Comparison of ENCODE assay signal across 8 mouse cellular contexts in the genomic region with DNA sequence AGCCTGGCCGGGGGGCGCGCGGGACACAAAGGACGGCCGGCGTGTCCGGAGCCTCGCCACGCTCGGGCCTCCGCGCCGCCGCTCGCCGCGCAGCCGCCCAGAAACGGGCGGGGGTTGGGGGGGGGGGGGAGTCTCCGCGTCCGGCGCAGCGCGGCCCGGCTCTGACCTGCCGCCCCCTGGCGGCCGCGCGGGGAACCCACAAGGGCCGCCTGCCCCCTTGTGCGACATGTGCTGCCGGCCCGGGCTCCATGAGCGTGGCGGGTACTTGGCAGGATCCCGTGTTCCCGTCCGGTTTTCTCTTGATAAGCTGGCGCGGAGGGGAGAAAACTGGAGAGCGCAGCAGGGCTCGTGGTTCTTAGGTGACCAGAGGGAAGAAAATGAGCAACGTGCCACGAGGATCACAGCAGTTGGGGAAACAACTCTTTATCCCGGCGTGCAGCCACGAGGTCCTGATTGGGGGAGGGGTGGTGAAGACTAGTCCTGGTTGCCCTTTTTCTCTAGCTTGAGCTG. TPM values are rescaled to one million over a fixed set of nuclear protein-coding genes. Genes with fewer than 3 reads are reported as not detected.
A peak's percentile ranks its signal among the peaks of the same experiment; 100 is the strongest.
DNase-seq lines count a peak whose midpoint lies in the region; ATAC-seq lines count a peak whose summit lies in the region.

No protein-coding gene starts in this region.

- H3K36me3 ChIP-seq in intestine, embryonic 14.5 days (ENCODE audit: control insufficient read depth, insufficient read depth, low read length), result peaks cover 44% of the 10 kb centered on the region

- H3K4me3 ChIP-seq in intestine, embryonic 14.5 days (ENCODE audit: low read depth, low read length), result peak overlapping the region; percentile 80

- WGBS in intestine, embryonic 14.5 days, result 2% methylated on average over 24 of the region's 51 CpGs

- H3K27me3 ChIP-seq in intestine, embryonic 14.5 days (replicated peaks; ENCODE audit: control insufficient read depth, insufficient read depth, low read length), result 0 out of 2 replicates have a peak, but pooled peaks cover 5% of the 10 kb centered on the region

- peak; percentile 91 to 96 for DNase-seq in adrenal gland, adult (ENCODE audit: inconsistent age in 2 of 2, low spot score in 1 of 2)
- peak; percentile 86 for DNase-seq in embryo, embryonic 10.5 days (ENCODE audit: low spot score)
- peak; percentile 89 for DNase-seq in gastrocnemius, postnatal 14 days
- peak; percentile 92 for DNase-seq in intestine, embryonic 14.5 days (ENCODE audit: low spot score)
- peak; percentile 71 to 91 for DNase-seq in left cerebral cortex, postnatal 10 days (ENCODE audit: extremely low spot score in 1 of 2, low spot score in 2 of 2)
- DNase-seq in right cerebral cortex, postnatal 10 days (ENCODE audit: low spot score in 2 of 2), result peak; percentile 88
- DNase-seq in urinary bladder, postnatal 14 days (ENCODE audit: low spot score), result peak; percentile 87

- peak; percentile 76 for ATAC-seq in intestine, embryonic 14.5 days (replicated peaks; ENCODE audit: low FRiP score, low TSS enrichment, low read depth)
- ATAC-seq in megakaryocyte progenitor cell, adult 5-6 weeks (replicated peaks; ENCODE audit: poor library complexity), result peak; percentile 52

- H3K9me3 ChIP-seq in intestine, embryonic 14.5 days (ENCODE audit: control insufficient read depth, low read length), result no peaks in the 10 kb centered on the region

- peak overlapping the region; percentile 98 for H3K9ac ChIP-seq in intestine, embryonic 14.5 days (ENCODE audit: low read length)

- peaks cover 10% of the 10 kb centered on the region for H3K4me1 ChIP-seq in intestine, embryonic 14.5 days (replicated peaks; ENCODE audit: control insufficient read depth, insufficient read depth, low read length)

- intact Hi-C loops in gastrocnemius, postnatal 14 days (cut with DNase I; ENCODE audit: low total_unique reads), result no loop called here
- intact Hi-C loops in left cerebral cortex, postnatal 10 days (cut with DNase I), result no loop called here

- peak overlapping the region; percentile 91 for H3K27ac ChIP-seq in intestine, embryonic 14.5 days (ENCODE audit: low read depth)

- peak overlapping the region; percentile 62 for H3K4me2 ChIP-seq in intestine, embryonic 14.5 days (ENCODE audit: low read length)

RNA-seq across cellular contexts. Expression of a gene that starts 49.9 kb away (rescaled TPM):
- not detected for total RNA-seq in gastrocnemius, postnatal 14 days (2021)
- polyA plus RNA-seq in intestine, embryonic 14.5 days (2014; fragmentation: Nextera tagmentation; extraction: Ambion mirVana), result 0.11 and 0.24 TPM in 2 replicates
- total RNA-seq in left cerebral cortex, postnatal 10 days (2021), result 10 to 100 TPM; 37.9 to 45.4 TPM
- total RNA-seq in megakaryocyte progenitor cell, adult 5-6 weeks (2015), result not detected in 2 replicates
- not detected in 2 replicates for total RNA-seq in megakaryocyte progenitor cell, adult 5-6 weeks (2017)

Comparison
In these comparisons a context has a peak if more than half of its experiments do, and no peak if none do; other contexts are left out.
1. Peak in every context shown above with its lines: DNase-seq, ATAC-seq, H3K4me3 ChIP-seq and H3K27ac ChIP-seq.
2. RNA of a gene that starts 49.9 kb away (total RNA-seq): 37.9 to 45.4 TPM in left cerebral cortex, postnatal 10 days; not detected in gastrocnemius, postnatal 14 days and not detected in megakaryocyte progenitor cell, adult 5-6 weeks; every median in the first group is over 10 times any median in the second.